ENCODE assay signal across 8 mouse cellular contexts in the genomic region with DNA sequence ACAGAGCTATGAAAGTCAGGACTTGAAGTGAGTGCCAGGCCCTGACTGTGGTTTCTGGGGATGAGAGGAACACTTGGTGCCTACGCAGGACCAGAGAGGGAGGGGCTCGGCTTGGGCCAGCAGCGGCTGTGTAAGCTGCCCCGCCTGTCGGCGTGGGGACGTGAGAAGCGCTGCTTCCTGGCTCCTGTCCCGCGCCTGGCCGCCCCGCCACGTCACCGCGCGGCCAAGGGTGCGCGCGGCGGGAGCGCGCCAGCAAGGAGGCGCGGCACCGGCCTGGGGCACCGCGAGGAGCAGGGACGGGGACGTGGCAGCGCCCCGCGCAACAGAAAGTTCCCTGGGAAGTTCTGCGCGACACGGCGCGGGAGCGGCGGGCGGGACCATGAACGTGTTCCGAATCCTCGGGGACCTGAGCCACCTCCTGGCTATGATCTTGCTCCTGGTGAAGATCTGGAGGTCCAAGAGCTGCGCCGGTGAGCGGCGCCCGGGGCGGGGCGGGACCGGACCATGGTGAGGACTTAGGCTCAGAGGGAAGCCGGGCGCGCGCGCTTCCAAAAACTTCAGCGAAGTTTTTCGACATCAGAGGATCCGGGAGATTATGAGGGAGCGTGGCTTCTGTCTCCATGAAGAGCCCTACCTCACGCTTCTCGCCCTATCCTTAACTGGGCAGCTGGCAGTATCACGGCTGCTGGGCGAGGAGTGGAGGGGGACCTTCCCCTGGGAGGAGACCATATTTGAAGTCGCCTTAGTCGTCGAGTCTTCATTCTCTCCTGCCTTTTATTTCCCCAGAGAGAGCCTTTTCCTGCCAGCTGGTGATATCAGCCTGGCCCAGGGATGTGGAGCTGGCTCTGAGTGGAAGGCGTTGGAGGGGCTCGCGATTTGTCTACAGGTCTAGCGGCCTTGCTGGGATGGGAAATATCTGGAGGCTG. TPM values are rescaled to one million over a fixed set of nuclear protein-coding genes. Genes with fewer than 3 reads are reported as not detected.
A peak's percentile ranks its signal among the peaks of the same experiment; 100 is the strongest.
DNase-seq lines count a peak whose midpoint lies in the region; ATAC-seq lines count a peak whose summit lies in the region.

A gene (plus strand): TSS at position 241 of the 926 bp plus-strand sequence.

- peak within 1 kb of the TSS; percentile 59 for H3K9ac ChIP-seq in embryonic facial prominence, embryonic 12.5 days
- H3K9ac ChIP-seq in heart, embryonic 11.5 days (ENCODE audit: low read depth, low read length) = peak within 1 kb of the TSS; percentile 79
- peak within 1 kb of the TSS; percentile 66 for H3K9ac ChIP-seq in kidney, embryonic 14.5 days (ENCODE audit: low read depth, low read length)
- peak within 1 kb of the TSS; percentile 82 for H3K9ac ChIP-seq in lung, embryonic 16.5 days (ENCODE audit: low read length)

- peak within 1 kb of the TSS; percentile 54 for H3K4me3 ChIP-seq in embryonic facial prominence, embryonic 12.5 days
- peak within 1 kb of the TSS; percentile 67 for H3K4me3 ChIP-seq in heart, embryonic 11.5 days (ENCODE audit: low read depth, low read length)
- peak within 1 kb of the TSS; percentile 62 for H3K4me3 ChIP-seq in kidney, embryonic 14.5 days (ENCODE audit: low read length)
- H3K4me3 ChIP-seq in lung, embryonic 16.5 days (ENCODE audit: low read length) = peak within 1 kb of the TSS; percentile 67

- no peaks in the 10 kb centered on the region for H3K36me3 ChIP-seq in embryonic facial prominence, embryonic 12.5 days
- H3K36me3 ChIP-seq in heart, embryonic 11.5 days (ENCODE audit: control insufficient read depth, insufficient read depth, low read length) = no peaks in the 10 kb centered on the region
- no peaks in the 10 kb centered on the region for H3K36me3 ChIP-seq in kidney, embryonic 14.5 days (ENCODE audit: control insufficient read depth, insufficient read depth, low read length)
- H3K36me3 ChIP-seq in lung, embryonic 16.5 days (ENCODE audit: control insufficient read depth, insufficient read depth, low read length) = no peaks in the 10 kb centered on the region

- peak within 1 kb of the TSS; percentile 88 for H3K4me2 ChIP-seq in embryonic facial prominence, embryonic 12.5 days (replicated peaks)
- peak within 1 kb of the TSS; percentile 90 for H3K4me2 ChIP-seq in heart, embryonic 11.5 days
- peak within 1 kb of the TSS; percentile 85 for H3K4me2 ChIP-seq in kidney, embryonic 14.5 days (replicated peaks; ENCODE audit: low read depth, low read length)
- peak within 1 kb of the TSS; percentile 83 for H3K4me2 ChIP-seq in lung, embryonic 16.5 days (ENCODE audit: low read depth, low read length)

- no peaks in the 10 kb centered on the region for H3K9me3 ChIP-seq in embryonic facial prominence, embryonic 12.5 days
- H3K9me3 ChIP-seq in heart, embryonic 11.5 days (replicated peaks; ENCODE audit: control insufficient read depth, low read length) = no peaks in the 10 kb centered on the region
- H3K9me3 ChIP-seq in kidney, embryonic 14.5 days (ENCODE audit: control insufficient read depth, low read length) = no peaks in the 10 kb centered on the region
- no peaks in the 10 kb centered on the region for H3K9me3 ChIP-seq in lung, embryonic 16.5 days (ENCODE audit: control insufficient read depth, low read length)

- H3K4me1 ChIP-seq in embryonic facial prominence, embryonic 12.5 days = peaks cover 25% of the 10 kb centered on the region
- peaks cover 7% of the 10 kb centered on the region for H3K4me1 ChIP-seq in heart, embryonic 11.5 days (ENCODE audit: control insufficient read depth, insufficient read depth, low read length)
- H3K4me1 ChIP-seq in kidney, embryonic 14.5 days (ENCODE audit: control insufficient read depth, insufficient read depth, low read length) = peaks cover 14% of the 10 kb centered on the region
- H3K4me1 ChIP-seq in lung, embryonic 16.5 days (replicated peaks; ENCODE audit: control insufficient read depth, insufficient read depth, low read length) = peaks cover 7% of the 10 kb centered on the region

- DNase-seq in cerebellum, postnatal 25 days = peak; percentile 47 to 70
- no peak for DNase-seq in cerebellum, adult 9-11 months
- peak; percentile 75 for DNase-seq in ovary, postnatal 14 days (ENCODE audit: low spot score)
- no peak for DNase-seq in spleen, adult 18-20 months

- no peak within 1 kb of the TSS for H3K27ac ChIP-seq in embryonic facial prominence, embryonic 12.5 days
- no peak within 1 kb of the TSS for H3K27ac ChIP-seq in heart, embryonic 11.5 days (ENCODE audit: low read depth, low read length)
- peak within 1 kb of the TSS; percentile 10; the same call in 1 of the 2 replicates for H3K27ac ChIP-seq in kidney, embryonic 14.5 days (ENCODE audit: low read depth, low read length)
- H3K27ac ChIP-seq in lung, embryonic 16.5 days (ENCODE audit: low read length) = peak within 1 kb of the TSS; percentile 44; the same call in 1 of the 2 replicates

- 1% methylated on average over 69 of the region's 71 CpGs for WGBS in embryonic facial prominence, embryonic 12.5 days
- WGBS in heart, embryonic 11.5 days (ENCODE audit: insufficient replicate concordance) = under 1% methylated on average over 71 of the region's 71 CpGs
- under 1% methylated on average over 70 of the region's 71 CpGs for WGBS in kidney, embryonic 14.5 days
- WGBS in lung, embryonic 16.5 days = under 1% methylated on average over 70 of the region's 71 CpGs

- 0 out of 2 replicates have a peak, but pooled peaks have one; percentile 29 for ATAC-seq in embryonic facial prominence, embryonic 12.5 days (ENCODE audit: insufficient number of reproducible peaks, insufficient read depth, low FRiP score, low TSS enrichment)
- peak; percentile 60 for ATAC-seq in heart, embryonic 11.5 days (replicated peaks; ENCODE audit: insufficient number of reproducible peaks, low FRiP score, low TSS enrichment)
- ATAC-seq in kidney, embryonic 14.5 days (ENCODE audit: low FRiP score, low TSS enrichment) = peak; percentile 32; the same call in 1 of the 2 replicates
- ATAC-seq in lung, embryonic 16.5 days (ENCODE audit: low read depth) = peak; percentile 85

- peaks cover 59% of the 10 kb centered on the region for H3K27me3 ChIP-seq in embryonic facial prominence, embryonic 12.5 days
- H3K27me3 ChIP-seq in heart, embryonic 11.5 days (ENCODE audit: control insufficient read depth, insufficient read depth, low read length) = peaks cover 49% of the 10 kb centered on the region
- H3K27me3 ChIP-seq in kidney, embryonic 14.5 days (ENCODE audit: control insufficient read depth, insufficient read depth, low read length) = peaks cover 12% of the 10 kb centered on the region; the same call in 1 of the 2 replicates
- H3K27me3 ChIP-seq in lung, embryonic 16.5 days (ENCODE audit: control insufficient read depth, insufficient read depth, low read depth, low read length) = peaks cover 21% of the 10 kb centered on the region

RNA-seq across cellular contexts. Expression of the gene that starts here (rescaled TPM):
- 41.5 and 42.0 TPM in 2 replicates for polyA plus RNA-seq in embryonic facial prominence, embryonic 12.5 days (2016; fragmentation: Nextera tagmentation; extraction: Ambion mirVana)
- 33.4 and 33.5 TPM in 2 replicates for polyA plus RNA-seq in heart, embryonic 11.5 days (2014; fragmentation: Nextera tagmentation; extraction: Ambion mirVana)
- 38.2 and 40.1 TPM in 2 replicates for polyA plus RNA-seq in kidney, embryonic 14.5 days (2014; fragmentation: Nextera tagmentation; extraction: Ambion mirVana)
- polyA plus RNA-seq in lung, embryonic 16.5 days (2015; fragmentation: Nextera tagmentation; extraction: Ambion mirVana) = 75.3 and 78.6 TPM in 2 replicates

Comparison
In these comparisons a context has a peak if more than half of its experiments do, and no peak if none do; other contexts are left out.
1. DNase-seq: peak in cerebellum, postnatal 25 days (2 of 2) and ovary, postnatal 14 days (single experiment); none in cerebellum, adult 9-11 months (single experiment) and spleen, adult 18-20 months (0 of 2).
2. ATAC-seq: peak in every context shown above with its lines; median percentile 85 in lung, embryonic 16.5 days; 60 in heart, embryonic 11.5 days; 32 in kidney, embryonic 14.5 days; 29 in embryonic facial prominence, embryonic 12.5 days.
3. H3K27ac ChIP-seq: peak in kidney, embryonic 14.5 days (single experiment) and lung, embryonic 16.5 days (single experiment); none in embryonic facial prominence, embryonic 12.5 days (single experiment) and heart, embryonic 11.5 days (single experiment).
4. Peak in every context shown above with its lines, with median percentiles within 50 percentile points of each other: H3K4me2 ChIP-seq, H3K4me3 ChIP-seq and H3K9ac ChIP-seq.